Mouse (Mus musculus) cerebellum, adult 11-12 months (tissue): ENCODE results near the gene Laptm4a.

Experiments
- DNase-seq: peaks from one replicate; pipeline ENCODE4 v3.0.0; 2022

Gene Laptm4a

DNA sequence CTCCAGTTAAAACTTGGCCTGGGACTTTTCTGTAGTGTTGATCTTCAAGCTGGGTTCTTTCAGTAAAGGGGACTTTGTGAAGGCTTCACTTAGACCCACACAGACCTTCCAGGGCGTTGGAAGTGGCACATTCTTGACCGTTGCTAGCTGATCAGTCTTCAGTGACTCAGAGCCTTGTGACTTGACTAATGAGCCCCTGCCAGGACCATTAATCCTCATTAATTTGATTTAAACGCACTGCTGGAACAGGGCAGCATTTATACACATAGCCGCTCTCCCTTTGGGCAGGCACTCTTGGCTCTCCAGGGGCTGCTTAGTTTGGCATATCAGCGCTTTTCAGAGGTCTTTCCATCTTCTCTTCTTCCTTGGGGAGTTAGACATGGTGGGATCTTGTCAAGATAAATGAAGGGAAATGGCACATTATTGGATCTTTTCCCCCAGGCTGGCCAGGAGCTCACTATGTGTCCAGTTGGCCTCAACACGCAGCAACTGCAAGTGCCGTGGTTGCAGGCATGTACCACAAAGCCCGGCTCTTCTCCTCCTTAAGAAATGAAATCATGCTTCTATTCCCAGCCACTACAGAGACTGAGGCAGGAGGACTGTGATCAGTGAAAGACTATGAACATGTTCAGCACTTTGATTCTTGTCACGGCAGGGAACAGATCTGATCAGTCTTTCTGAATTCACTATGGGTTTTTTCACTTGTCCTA is 40.3 kb downstream of the Laptm4a start:
- DNase-seq: no peak

GRCm38 (mm10) chr12:8969828-8970227 is 48.4 kb downstream of the Laptm4a start:
- no peak for DNase-seq

DNA sequence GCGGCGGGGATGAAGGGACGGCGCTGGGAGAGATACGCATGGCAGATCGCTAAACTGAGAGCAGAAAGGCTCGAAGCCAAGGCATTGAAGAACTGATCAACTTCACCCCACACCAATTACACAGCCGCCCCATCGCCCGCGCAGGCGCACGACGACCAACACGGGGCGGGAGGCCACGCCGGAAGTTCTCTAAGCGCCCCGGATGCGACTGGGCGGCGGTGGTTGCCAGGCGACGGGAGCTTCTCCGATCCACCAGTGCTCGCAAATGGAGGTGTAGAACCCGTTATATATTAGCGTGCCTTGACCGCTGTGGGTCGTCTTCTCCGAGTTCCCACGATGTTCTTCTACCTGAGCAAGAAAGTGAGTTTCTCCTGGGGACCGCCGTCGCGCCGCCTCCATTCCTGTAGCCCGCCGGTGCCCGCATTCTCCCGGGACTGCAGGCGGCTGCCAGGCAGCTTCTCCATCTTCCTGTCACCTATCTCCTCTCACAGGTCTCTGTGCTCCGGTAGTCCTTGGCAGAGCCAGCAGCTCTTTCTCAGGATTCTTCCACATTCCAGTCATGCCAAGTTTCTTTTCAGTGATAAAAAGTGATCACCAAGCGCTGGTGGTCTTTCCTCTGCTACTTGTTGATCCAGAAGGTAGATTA is 52.5 kb downstream of the Laptm4a start, which contains the start of gene Wdr35:
Gene Wdr35 (plus strand): TSS at position 73 of the 646 bp plus-strand sequence.
- peak; percentile 90 for DNase-seq

DNA sequence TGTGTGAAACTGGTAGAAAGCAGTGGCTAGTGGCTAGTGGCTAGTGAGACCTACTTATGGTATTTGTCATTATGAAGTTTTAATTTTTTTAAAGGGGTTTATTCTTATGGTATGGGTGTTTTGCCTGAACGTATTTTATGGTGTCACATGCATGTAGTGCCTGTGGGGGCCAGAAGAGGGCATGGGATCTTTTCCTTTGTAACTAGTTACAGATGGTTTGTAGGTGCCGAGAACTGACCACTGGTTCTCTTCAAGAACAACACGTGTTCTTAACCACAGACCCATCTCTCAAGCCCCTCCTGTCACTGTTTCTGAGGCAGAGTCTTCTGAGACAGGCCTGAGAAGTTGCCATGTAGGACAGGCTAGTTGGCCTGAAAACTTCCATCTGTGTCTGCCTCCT is 53.6 kb downstream of the Laptm4a start:
- DNase-seq: peak; percentile 4
